In genomic region chr5:136429647-136430046, GRCm38 (mm10) we compare ENCODE assay signal across 17 mouse cellular contexts.
A peak's percentile ranks its signal among the peaks of the same experiment; 100 is the strongest.
DNase-seq lines count a peak whose midpoint lies in the region; ATAC-seq and TF ChIP-seq lines count a peak whose summit lies in the region.
"Had no signal": no experiment of that assay in that cellular context is flagged by ENCODE, and none has a peak within 500 bp of the region (broad histone marks: within the 10 kb centered on the region; RNA-seq: fewer than 3 reads in every experiment).

No protein-coding gene starts in this region.

- WGBS in hindbrain, embryonic 10.5 days, result 79% methylated on average over 4 of the region's 4 CpGs
- 84% methylated on average over 4 of the region's 4 CpGs for WGBS in hindbrain, embryonic 14.5 days
- 52% methylated on average over 4 of the region's 4 CpGs for WGBS in spleen, adult 2 months
- 11% methylated on average over 4 of the region's 4 CpGs for WGBS in macrophage (ENCODE audit: missing documents)

- H3K9me3 ChIP-seq in hindbrain, embryonic 10.5 days, result no peaks in the 10 kb centered on the region
- no peaks in the 10 kb centered on the region for H3K9me3 ChIP-seq in hindbrain, embryonic 14.5 days (ENCODE audit: control insufficient read depth, low read length)
- H3K9me3 ChIP-seq: forebrain, embryonic 12.5 days; midbrain, embryonic 12.5 days; neural tube, embryonic 12.5 days had no signal

- H3K27ac ChIP-seq in hindbrain, embryonic 10.5 days, result 0 out of 2 replicates have a peak overlapping the region, but pooled peaks have one; percentile 8
- H3K27ac ChIP-seq in hindbrain, embryonic 14.5 days, result no peak overlapping the region
- peak overlapping the region; percentile 6; the same call in 1 of the 2 replicates for H3K27ac ChIP-seq in spleen, adult 2 months (ENCODE audit: insufficient read depth, low read length)
- peak overlapping the region; percentile 93 for H3K27ac ChIP-seq in macrophage
- no peak overlapping the region for H3K27ac ChIP-seq in layer of hippocampus, adult 2 months
- H3K27ac ChIP-seq: forebrain, embryonic 12.5 days; midbrain, embryonic 12.5 days; neural tube, embryonic 12.5 days had no signal

- no peak overlapping the region for H3K4me3 ChIP-seq in hindbrain, embryonic 10.5 days
- H3K4me3 ChIP-seq in hindbrain, embryonic 14.5 days (replicated peaks; ENCODE audit: low read length), result no peak overlapping the region
- H3K4me3 ChIP-seq in spleen, adult 2 months (ENCODE audit: extremely low read depth, insufficient read depth, insufficient read length), result no peak overlapping the region
- no peak overlapping the region for H3K4me3 ChIP-seq in macrophage (ENCODE audit: inconsistent target)
- no peak overlapping the region for H3K4me3 ChIP-seq in layer of hippocampus, adult 2 months
- H3K4me3 ChIP-seq: forebrain, embryonic 12.5 days; gastrocnemius, adult 2 months; midbrain, embryonic 12.5 days; neural tube, embryonic 12.5 days had no signal

- no peak overlapping the region for H3K9ac ChIP-seq in hindbrain, embryonic 14.5 days
- H3K9ac ChIP-seq: forebrain, embryonic 12.5 days; midbrain, embryonic 12.5 days; neural tube, embryonic 12.5 days had no signal

- peaks cover 31% of the 10 kb centered on the region for H3K4me1 ChIP-seq in hindbrain, embryonic 10.5 days (replicated peaks)
- H3K4me1 ChIP-seq in hindbrain, embryonic 14.5 days (replicated peaks; ENCODE audit: control insufficient read depth, insufficient read depth, low read length), result peaks cover 20% of the 10 kb centered on the region
- H3K4me1 ChIP-seq in spleen, adult 2 months (ENCODE audit: control insufficient read depth, insufficient read depth, insufficient read length), result peaks cover 22% of the 10 kb centered on the region; the same call in 1 of the 2 replicates

- no peak for TF ChIP-seq POLR2A in spleen, adult 2 months (IDR thresholded peaks at IDR 0.05; ENCODE audit: low read depth, low read length)

- no peaks in the 10 kb centered on the region for H3K27me3 ChIP-seq in hindbrain, embryonic 10.5 days (ENCODE audit: insufficient read depth, poor library complexity, severe bottlenecking)
- H3K27me3 ChIP-seq in hindbrain, embryonic 14.5 days (ENCODE audit: control insufficient read depth, insufficient read depth, low read length), result no peaks in the 10 kb centered on the region
- H3K27me3 ChIP-seq in spleen, adult 2 months (ENCODE audit: control insufficient read depth, insufficient read depth, low read length), result no peaks in the 10 kb centered on the region
- H3K27me3 ChIP-seq: forebrain, embryonic 12.5 days; midbrain, embryonic 12.5 days; neural tube, embryonic 12.5 days had no signal

- 0 out of 2 replicates have a peak, but pooled peaks cover 4% of the 10 kb centered on the region for H3K36me3 ChIP-seq in hindbrain, embryonic 10.5 days
- H3K36me3 ChIP-seq in hindbrain, embryonic 14.5 days (replicated peaks; ENCODE audit: control insufficient read depth, insufficient read depth), result no peaks in the 10 kb centered on the region
- no peaks in the 10 kb centered on the region for H3K36me3 ChIP-seq in spleen, adult 2 months (ENCODE audit: control insufficient read depth, insufficient read depth, low read length)
- H3K36me3 ChIP-seq in macrophage (ENCODE audit: inconsistent target), result no peaks in the 10 kb centered on the region
- H3K36me3 ChIP-seq: forebrain, embryonic 12.5 days; midbrain, embryonic 12.5 days; neural tube, embryonic 12.5 days had no signal

- peaks cover 56% of the 10 kb centered on the region for H3K79me2 ChIP-seq in macrophage (ENCODE audit: inconsistent target)

- DNase-seq in hindbrain, embryonic 10.5 days (ENCODE audit: low spot score), result no peak
- DNase-seq in hindbrain, embryonic 14.5 days (ENCODE audit: low spot score), result no peak
- no peak for DNase-seq in spleen, adult 2 months (ENCODE audit: low read depth in 1 of 2, low spot score in 2 of 2)
- DNase-seq in spleen, postnatal 36 days (ENCODE audit: low spot score in 2 of 2), result no peak
- DNase-seq in layer of hippocampus, adult 2 months (ENCODE audit: low spot score in 2 of 2), result no peak
- DNase-seq in cerebellum, adult 18-20 months, result no peak
- DNase-seq: cerebellum, adult 8-10 months; gastrocnemius, adult 2 months; heart, adult 11 months; lung, adult 18-20 months; right cerebral cortex, adult 18-20 months; thymus, adult 18-20 months; thymus, postnatal 4 days had no signal

- no peak for TF ChIP-seq CTCF in spleen, adult 2 months (IDR thresholded peaks at IDR 0.05; ENCODE audit: extremely low read depth, insufficient read depth, insufficient read length, insufficient replicate concordance)
- no peak for TF ChIP-seq CTCF in layer of hippocampus, adult 2 months (conservative IDR thresholded peaks at IDR 0.05)

- H3K4me2 ChIP-seq in hindbrain, embryonic 14.5 days (replicated peaks), result no peak overlapping the region
- H3K4me2 ChIP-seq: forebrain, embryonic 12.5 days; midbrain, embryonic 12.5 days; neural tube, embryonic 12.5 days had no signal

- no peak for ATAC-seq in hindbrain, embryonic 14.5 days (ENCODE audit: low FRiP score)

Comparison
In these comparisons a context has a peak if more than half of its experiments do, and no peak if none do; other contexts are left out.
1. H3K27ac ChIP-seq: peak in hindbrain, embryonic 10.5 days (single experiment), spleen, adult 2 months (single experiment) and macrophage (single experiment); none in hindbrain, embryonic 14.5 days (single experiment) and layer of hippocampus, adult 2 months (single experiment).